Mouse (Mus musculus) monocyte, adult 59 days (primary cell): ENCODE measurements around the gene Gm15085. TPM values are rescaled to one million over a fixed set of nuclear protein-coding genes. Genes with fewer than 3 reads are reported as not detected.

ENCODE experiments used
- total RNA-seq, 2 experiments: library from RNA; stranded (reverse); gene quantifications; one replicate each; pipeline ENCODE4 v1.2.4; 2023

The Gm15085 gene
- total RNA-seq: not detected

GRCm38 (mm10) chrX:149447317-149447716, at the start of gene Gm15085:
TSS of gene Gm15085 (plus strand) at chrX:149447617.

Other genes with a start within 250 kb of the Gm15085 start
- gene Gm15093, start 175.2 kb upstream of the Gm15085 start, total RNA-seq: not detected
- gene Gm10439, start 147.0 kb downstream of the Gm15085 start, total RNA-seq: not detected